Mouse (Mus musculus) left cerebral cortex, adult 18-20 months (tissue): ENCODE measurements around the gene Lrrc36. TPM values are rescaled to one million over a fixed set of nuclear protein-coding genes. Genes with fewer than 3 reads are reported as not detected.

Experiments used
- DNase-seq, 2 experiments: peaks; one replicate each; pipeline ENCODE4 v3.0.0; 2021 to 2022; ENCODE audit warnings: low spot score in 2 of 2, mixed read lengths in 1 of 2
- total RNA-seq, 2 experiments: library from RNA; stranded (reverse); gene quantifications; 2 replicates each; pipeline ENCODE4 v1.2.3; 2021

Gene Lrrc36
- total RNA-seq, 2 experiments from 2014 or later = 0.19 to 0.42 TPM

DNA sequence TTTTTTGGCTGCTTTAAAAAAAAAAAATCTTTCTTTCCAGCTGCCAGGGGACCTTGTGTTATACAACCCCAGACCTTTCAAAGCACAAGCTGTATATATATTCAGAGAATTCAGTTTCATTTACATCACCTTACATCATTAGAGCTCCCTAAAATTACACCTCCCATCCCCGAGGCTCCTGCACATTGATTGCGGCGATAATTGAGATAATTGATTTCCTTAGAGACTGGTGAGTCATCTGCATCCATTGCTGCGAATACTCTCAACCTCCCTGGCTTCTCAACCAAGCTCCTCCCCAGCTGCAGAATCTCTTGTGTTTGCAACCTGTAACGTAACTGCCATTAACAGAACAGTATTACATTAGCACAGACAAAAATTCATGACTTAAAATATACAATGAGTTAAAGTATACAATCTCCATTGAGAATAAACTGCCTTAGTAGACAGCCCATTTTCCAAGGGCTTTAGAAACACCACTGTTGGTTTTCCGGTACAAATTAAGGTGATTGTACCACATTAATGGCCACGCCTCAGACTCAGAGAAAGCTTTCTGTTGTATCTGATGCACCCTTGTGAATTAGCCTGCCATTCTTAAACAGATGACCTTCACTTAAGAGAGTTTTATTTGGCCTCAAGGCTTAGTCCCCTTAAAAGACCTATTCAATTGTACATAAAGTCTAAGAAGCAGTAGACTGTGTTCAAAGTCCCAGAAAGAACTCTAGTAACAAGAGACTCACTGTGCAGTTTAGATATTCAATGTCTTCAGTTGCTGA, 18.6 kb downstream of the Lrrc36 start:
- DNase-seq = no peak

DNA sequence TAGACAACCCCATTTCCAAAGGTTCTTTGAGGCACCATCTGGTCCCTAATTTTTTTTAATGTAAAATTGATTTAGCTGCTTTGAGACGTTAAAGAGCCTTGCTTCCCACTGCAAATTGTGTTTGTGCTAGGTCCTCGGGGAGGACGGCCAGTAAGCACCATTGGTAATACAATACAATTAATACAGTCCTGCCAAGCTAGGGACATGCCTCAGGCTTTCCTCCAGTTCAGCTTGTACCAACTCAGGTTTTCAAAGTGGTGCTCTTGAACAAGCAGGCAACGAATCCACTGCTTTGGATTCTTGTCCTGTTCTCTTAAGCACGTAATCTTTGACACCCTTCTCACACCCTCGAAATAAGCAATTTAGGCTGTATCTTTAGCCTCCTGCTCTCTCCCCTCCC, 19.6 kb downstream of the Lrrc36 start:
- no peak for DNase-seq

DNA sequence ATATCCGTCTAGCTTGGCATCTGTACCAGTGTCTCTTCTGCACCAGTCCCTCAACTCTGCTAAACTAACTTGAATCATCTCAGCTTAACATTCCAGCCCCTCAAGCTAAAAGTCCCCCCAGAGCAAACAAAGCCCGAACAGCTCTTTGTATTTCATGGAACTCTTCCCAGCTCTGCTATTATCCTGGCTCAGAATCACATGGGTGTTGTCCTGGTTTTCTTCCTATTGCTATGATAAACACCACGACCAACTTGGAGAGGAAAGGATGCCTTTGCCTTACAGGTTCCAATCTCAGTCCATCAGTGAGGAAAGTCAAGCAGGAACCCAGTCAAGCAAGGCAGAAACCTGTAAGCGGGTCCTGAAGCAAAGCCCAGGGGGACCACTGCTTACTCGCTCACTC, 20.1 kb downstream of the Lrrc36 start:
- no peak for DNase-seq

DNA sequence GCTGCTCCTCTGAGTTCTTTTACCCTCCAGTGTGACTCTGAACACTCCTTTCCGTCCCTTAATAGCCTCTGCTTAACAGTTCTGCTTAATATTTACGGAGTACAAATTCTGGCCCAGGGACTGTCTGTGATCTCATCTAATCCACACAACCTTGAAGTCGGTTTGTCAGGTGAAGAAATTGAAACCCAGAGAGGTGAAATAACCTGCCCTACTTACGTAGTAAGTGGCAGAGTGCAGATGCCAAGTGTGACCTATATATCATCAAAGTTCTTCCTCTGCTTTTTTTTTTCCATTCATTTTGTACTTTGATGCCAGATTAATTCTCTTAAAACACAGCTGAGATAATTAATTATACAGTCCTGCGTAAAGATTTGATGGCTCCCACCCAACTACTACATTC, 20.8 kb downstream of the Lrrc36 start:
- no peak for DNase-seq

DNA sequence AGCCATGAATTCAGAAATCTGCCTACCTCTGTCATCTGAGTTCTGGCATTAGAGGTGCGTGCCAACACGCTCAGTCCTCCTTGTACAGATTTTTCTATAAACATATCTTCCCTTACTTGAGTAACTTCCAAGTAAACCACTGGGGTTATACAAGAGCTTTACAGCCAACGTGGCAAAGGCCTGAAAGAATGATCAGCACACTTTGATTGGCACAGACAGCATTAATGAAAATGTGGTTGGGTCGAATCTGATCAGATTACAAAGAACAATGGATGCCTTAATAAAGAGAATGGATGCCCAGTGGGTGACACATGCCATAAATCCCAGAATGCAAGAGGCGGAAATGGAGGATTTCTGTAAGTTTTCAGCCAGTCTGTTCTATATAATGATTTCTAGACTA, 22.8 kb downstream of the Lrrc36 start:
- DNase-seq = no peak

DNA sequence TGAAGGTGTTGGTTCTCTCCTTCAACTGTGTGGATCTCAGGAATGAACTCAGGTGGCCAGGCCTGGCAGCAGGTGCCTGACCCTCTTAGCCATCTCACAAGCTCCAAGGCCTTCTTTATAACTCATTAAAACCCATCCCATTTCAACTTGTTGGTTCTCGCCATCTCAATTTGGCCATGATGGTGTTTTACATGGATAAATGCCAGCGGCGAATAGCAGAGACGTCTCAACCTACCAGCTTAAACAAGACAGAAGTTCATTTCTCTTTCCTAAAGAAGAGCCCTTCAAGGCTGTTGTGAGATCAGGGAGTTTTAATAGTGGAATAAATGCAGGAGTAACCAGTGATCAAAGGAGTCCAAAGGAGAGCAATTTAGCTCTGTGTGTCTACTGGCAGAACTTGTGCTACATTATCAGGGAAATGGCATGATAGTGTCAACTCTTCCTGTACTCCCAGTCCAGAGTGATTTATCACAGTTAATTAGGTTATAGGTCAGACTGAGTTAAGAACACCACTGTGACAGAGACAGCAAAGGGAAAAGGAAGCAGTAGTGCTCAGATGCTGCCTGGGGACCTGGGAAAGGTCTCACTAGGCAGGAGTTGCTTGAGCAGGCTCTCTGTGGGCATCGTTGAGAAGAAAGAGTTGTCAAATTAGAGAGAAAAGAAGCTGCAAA, 23.8 kb downstream of the Lrrc36 start:
- no peak for DNase-seq

DNA sequence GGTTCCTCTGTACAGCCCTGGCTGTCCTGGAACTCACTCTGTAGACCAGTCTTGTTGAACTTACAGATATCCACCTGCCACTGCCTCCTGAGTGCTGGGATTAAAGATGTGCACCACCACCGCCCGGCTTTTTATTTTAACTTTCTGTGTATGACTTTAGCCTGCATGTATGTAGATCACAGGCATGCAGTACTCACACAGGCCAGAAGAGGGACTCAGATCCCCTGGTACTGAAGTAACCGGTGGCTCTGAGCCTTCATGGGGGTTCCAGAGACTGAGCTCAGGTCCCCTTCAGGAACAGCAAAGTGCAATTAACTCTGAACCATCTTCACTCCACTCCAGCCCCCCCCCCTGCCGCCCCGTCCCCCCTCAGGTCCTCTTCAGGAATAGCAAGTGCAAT, 25.5 kb downstream of the Lrrc36 start:
- no peak for DNase-seq

DNA sequence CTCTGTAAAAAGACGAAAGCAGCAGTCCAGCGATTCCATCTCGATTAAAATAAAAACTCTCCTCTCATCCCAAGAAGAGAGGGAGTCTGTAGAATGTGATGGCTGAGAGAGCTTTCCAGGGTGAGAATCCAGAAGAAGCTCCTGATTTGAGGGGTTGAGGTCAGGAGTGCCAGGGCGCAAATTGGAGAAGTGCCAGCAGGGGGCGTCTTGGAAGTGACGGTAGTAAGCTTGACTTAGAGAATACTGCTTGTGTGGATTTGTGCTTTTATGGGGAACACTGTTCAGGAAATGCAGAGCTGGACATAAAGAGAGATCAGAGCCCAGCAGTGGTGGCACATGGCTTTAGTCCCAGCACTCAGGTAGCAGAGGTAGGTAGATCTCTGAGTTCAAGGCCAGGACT, 28.1 kb downstream of the Lrrc36 start:
- peak in 1 of 2 experiments; percentile 14 for DNase-seq

DNA sequence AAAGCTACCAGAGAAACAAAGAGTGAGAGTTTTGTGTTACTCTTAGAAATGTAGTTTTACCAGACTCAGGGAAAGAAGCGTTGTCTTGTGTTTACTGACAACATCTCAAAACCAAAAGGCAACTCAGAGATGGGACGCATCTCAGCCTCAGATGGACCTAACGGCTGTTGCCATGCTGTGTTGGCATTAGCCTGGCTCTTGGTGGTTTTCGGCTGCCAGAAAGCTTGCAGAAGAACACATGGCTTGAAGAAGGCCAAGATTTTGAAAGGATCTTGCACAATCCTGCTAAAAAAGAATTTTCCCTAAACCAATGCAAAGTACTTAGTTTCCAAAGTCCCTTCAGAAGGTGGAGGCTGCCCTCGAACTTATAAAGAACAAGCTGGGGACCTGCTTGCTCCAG, 29.3 kb downstream of the Lrrc36 start:
- DNase-seq = no peak

DNA sequence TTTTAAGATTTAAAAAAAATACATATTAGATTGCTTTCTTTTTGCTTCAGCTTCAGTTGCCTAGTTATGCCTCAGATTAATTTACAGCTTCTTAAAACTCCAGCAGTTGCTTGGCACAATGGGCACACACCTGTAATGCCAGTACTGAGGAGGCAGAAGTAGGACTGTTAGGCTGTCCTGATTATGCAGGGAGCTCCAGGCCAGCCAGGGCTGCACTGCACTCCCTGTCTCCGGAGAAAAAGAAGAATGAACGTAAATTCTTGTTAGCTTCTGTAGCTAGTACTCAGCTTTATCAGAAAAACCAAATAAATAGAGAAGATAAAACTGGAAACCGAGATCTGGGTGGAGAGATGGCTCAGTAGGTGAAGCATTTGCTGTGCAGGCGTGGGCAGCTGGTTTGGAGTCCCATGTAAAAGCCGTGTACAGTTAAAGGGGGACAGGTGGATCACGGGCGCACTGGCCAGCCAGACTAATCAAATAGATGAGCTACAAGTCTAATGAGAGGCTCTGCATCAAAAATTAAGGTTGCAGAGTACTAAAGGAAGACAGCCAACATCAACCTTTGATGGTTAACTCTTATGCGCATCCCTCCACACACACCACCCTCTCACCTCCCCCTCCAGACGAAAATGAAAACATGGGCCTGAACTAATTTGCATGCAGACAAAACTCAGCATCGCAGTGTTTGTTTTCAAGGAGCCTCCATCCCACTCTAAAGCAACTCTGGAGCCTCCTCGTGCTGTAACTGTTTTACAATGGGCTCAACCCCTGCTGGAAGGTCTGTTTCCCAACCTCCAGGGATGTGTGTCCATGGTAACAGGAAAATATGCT, 32.1 kb downstream of the Lrrc36 start:
- peak in 1 of 2 experiments; percentile 32 for DNase-seq

DNA sequence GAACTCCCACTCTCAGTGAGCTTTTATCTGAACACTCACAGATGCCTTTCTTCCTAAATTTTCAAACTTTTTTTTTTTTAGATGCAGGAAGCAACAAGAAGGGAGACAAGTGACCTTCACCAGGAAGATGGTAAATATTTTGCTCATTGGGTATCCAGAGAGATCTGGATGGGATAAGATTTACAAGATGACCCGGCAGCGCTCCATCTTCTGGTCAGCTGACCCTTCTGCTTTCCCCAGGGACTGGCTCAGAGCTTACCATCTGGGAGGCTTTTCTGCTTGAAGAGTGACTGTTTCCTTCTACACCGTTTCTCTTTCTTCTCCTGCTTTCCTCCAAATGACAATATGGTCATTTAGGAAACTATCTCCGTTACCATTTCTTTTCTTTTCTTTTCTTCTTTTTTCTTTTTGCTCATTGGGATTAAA, 32.8 kb downstream of the Lrrc36 start:
- peak in 1 of 2 experiments; percentile 17 for DNase-seq

DNA sequence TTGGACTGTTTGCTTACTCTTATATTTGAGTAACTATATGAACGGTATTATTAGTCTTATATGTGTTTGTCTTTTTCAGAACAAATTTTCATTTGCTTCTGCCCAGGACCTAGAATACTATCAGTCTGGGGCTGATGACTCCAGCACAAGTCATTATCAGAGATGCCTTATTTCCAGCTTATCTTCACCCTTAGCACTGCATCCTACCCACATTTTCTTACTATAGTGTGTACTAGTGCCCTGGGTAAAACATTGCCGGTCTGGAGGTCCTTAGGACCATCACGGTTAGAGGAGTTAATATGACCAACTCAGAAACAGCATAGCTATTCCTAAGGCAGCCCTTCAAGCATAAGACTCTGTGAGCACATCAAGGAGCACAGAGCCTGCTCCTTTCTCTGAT, 34.8 kb downstream of the Lrrc36 start:
- DNase-seq = no peak

DNA sequence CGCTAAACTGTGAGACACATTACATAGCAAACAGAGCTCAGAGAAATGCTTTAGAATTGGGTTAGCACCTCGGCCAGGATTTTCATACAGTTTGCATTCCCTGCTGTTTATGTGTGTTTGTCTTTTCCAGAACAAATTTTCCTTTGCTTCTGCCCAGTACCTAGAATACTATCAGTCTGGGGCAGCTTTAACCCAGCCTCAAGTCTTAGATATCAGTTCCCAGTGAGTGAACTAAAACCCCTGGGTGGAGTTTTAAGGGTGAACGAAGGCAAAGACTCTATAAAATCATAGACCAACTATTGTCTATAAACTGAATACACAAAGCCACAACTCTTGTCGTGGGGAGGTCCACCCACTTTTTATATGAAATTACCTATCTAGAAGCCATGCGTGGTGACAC, 35.2 kb downstream of the Lrrc36 start:
- DNase-seq = no peak

DNA sequence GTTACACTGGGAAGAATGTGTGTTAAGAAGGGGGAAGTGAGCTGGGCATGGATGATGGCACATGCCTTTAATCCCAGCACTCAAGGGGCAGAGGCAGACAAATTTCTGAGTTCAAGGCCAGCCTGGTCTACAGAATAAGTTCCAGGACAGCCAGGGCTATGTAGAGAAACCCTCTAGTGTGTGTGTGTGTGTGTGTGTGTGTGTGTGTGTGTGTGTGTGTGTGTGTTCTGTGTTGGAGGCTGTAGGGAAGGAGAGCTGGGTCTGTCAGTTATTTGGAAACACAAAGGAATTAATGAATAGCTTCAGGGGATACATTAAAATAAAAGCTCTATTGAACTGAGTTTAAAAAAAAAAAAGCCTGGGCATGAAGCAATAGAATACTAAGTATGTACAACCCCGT, 37.6 kb downstream of the Lrrc36 start:
- no peak for DNase-seq

DNA sequence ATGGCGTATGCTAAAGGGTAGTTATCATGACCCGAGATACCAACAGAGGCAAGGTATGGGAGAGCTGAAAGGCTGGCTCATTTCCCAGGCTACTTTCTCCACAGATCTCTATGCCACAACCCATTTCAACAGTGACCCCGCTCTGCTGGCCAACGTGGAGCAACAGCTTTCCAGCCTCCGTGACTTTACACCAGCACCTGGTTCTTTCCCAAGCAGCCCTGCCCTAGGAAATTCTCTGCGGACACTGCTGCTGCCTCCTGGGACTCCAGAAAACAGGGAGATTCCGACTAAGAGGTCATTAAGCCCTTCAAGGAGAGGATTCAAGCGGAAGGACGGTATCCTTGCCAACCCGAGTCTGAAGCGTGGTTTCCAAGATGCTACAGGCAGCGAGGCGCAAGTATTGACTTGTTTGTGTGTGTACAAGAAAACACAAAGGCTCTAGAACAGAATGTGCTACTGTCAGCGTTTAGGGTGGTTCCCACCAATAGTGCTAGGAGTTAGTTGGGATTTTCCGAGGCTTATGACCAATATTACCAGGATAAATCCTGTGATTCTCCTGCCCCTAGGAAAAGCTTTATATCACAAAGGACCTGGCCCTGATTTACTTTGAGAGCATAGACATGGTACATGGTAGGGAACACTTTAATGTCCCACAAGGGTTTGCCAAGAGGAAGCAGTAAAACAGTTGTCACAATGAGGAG, 38.7 kb downstream of the Lrrc36 start:
- DNase-seq = no peak

DNA sequence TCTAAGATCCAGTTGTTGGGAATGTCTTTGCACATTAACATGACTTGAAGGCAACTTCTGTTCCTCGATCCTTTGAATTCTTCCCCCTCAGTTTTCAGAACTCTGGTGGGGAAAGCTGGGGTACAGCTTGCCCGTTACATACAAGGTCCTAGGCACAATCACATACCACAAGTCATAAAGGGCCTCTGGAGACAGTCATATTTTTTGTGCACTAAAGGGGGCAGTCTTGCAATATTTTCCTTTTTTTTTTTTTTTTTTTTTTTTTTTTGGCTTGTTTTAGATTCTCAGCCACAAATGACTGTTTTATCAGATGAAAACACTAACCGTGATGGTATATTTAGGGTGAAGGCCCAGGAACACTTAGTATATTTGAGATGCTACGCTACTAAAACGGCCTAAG, 39.9 kb downstream of the Lrrc36 start:
- DNase-seq = no peak

DNA sequence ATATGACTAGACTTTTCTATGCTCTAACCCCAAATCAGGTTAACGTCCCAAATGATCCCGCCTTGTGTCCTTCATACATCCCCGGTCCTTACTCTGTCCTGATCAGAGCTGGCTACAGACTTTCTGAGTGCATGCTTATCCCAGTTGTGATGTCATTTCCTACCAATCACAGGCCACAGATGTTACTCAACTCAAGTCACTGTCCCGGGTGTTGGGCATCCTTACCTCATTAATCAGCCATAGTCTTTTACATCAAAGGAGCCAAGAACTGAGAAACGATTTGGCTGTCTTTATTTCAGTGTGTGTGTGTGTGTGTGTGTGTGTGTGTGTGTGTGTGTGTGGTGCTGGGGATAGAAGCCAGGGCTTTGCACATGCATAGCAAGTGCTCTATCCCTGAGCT, 40.7 kb downstream of the Lrrc36 start:
- DNase-seq = no peak

DNA sequence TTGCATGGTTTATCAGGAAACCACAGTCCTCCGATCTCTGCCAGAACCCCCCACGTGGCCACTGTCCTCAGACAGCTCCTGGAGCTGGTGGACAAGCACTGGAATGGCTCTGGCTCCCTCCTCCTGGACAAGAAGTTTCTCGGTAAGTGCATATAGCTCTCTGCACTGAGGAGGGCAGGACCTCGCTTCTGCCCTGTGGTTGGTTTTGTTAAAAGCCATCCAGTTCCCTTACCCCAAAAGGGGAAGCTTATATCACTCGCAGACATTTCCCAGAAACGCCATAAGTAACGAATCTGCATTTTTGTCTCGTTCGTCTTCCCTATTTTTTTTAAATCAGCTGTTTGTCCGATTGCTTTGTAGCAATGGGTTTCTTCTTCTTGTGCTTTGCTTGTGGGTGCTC, 41.8 kb downstream of the Lrrc36 start:
- DNase-seq = no peak

DNA sequence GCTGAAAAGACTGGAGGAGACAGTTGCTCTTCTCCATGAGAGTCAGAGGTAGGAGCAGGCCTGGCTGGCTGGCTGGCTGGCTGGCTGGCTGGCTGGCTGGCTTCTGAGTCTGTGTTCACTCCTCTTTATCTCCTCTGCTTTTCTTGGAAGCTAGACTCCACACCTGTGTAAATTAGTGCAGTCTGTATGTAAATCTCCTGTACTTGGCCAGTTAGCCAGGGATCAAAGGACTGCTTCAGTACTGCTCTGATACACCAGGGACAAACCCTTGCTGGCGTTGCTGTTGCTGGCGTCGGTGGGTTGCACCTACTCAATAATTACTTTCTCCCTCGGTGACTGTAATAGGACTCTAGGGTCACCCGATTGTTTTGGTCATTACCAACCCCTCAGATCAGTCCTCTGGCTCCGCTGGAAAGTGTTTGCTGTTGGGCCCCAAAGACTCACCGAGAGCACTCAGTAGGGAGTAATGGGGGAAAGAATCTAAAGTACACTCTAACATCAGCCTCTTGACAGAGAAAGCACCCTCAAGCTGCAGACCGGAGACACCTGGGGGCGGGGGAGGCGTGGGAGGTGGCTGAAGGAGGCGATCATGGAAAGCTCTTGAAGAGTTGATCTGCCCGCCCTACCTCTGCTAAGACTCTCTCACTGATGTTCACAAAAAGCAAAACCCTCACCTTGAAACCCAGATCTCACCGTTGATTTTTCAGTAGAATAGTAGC, 47.9 kb downstream of the Lrrc36 start:
- DNase-seq = no peak

DNA sequence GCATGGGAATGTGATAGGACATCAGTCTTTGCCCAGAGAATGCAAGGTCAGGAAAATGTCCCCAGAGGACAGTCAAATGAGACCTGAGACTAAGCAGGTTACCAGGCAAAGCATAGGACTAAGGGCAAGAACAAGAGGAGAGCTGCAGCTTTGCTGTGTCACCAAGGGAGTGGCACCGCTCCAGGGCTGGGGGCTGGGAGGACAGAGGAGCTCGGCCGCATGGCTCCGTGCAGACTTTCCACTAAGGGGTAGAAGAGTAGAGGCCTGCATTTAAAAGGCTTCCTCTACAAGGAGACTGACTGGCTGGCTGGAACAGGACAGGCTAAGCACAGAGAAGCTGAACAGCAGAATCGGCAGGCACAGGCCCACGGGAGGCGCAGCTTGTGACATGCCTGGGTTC, 51.2 kb downstream of the Lrrc36 start:
- no peak for DNase-seq

DNA sequence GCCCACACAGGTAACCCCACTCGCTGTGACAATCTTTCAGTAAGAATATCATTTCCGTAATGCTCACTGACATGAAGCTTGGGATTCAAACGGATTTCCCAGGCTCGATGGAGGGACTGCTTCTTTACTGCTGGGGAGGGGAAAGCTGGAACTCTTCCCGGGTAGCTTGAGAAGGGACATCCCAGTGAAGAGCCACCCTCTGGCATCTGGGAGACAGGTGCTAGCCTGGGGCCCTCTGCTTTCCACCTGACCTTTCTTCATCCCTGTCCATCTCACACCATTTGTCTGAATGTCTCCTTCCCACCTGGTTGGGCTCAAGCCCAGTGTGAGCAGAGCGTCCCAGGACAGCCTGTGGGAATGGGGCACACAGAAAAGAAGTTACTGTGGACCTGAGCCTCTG, 52.9 kb downstream of the Lrrc36 start:
- no peak for DNase-seq
